ENCODE assay signal across 17 mouse cellular contexts in genomic region chr13:32799131-32799530, GRCm38 (mm10). TPM values are rescaled to one million over a fixed set of nuclear protein-coding genes. Genes with fewer than 3 reads are reported as not detected.
DNase-seq lines count a peak whose midpoint lies in the region; ATAC-seq and TF ChIP-seq lines count a peak whose summit lies in the region.
"Had no signal": no experiment of that assay in that cellular context is flagged by ENCODE, and none has a peak within 500 bp of the region (broad histone marks: within the 10 kb centered on the region; RNA-seq: fewer than 3 reads in every experiment).

No protein-coding gene starts in this region.

- H3K4me2 ChIP-seq in hindbrain, embryonic 16.5 days (ENCODE audit: low read length): no peak overlapping the region
- H3K4me2 ChIP-seq: heart, embryonic 13.5 days; liver, embryonic 15.5 days; midbrain, embryonic 12.5 days had no signal

- H3K27ac ChIP-seq in layer of hippocampus, adult 2 months: no peak overlapping the region
- H3K27ac ChIP-seq in hindbrain, embryonic 16.5 days (ENCODE audit: low read depth, low read length): no peak overlapping the region
- H3K27ac ChIP-seq: heart, embryonic 13.5 days; liver, embryonic 15.5 days; midbrain, embryonic 12.5 days had no signal

- H3K36me3 ChIP-seq in hindbrain, embryonic 16.5 days (ENCODE audit: control insufficient read depth, insufficient read depth, low read length): no peaks in the 10 kb centered on the region
- H3K36me3 ChIP-seq: liver, embryonic 15.5 days; midbrain, embryonic 12.5 days had no signal

- WGBS in hindbrain, embryonic 16.5 days: 80% methylated on average over 2 of the region's 2 CpGs

- H3K9ac ChIP-seq in hindbrain, embryonic 16.5 days (ENCODE audit: low read depth, low read length): no peak overlapping the region
- H3K9ac ChIP-seq: heart, embryonic 13.5 days; liver, embryonic 15.5 days; midbrain, embryonic 12.5 days had no signal

- H3K27me3 ChIP-seq in hindbrain, embryonic 16.5 days (replicated peaks; ENCODE audit: control insufficient read depth, insufficient read depth, low read length): no peaks in the 10 kb centered on the region
- H3K27me3 ChIP-seq: heart, embryonic 13.5 days; liver, embryonic 15.5 days; midbrain, embryonic 12.5 days had no signal

- H3K4me3 ChIP-seq in layer of hippocampus, adult 2 months: no peak overlapping the region
- H3K4me3 ChIP-seq in hindbrain, embryonic 16.5 days (ENCODE audit: low read length): no peak overlapping the region
- H3K4me3 ChIP-seq: heart, embryonic 13.5 days; liver, embryonic 15.5 days; midbrain, embryonic 12.5 days had no signal

- H3K9me3 ChIP-seq in hindbrain, embryonic 16.5 days (ENCODE audit: control insufficient read depth, low read length): no peaks in the 10 kb centered on the region
- H3K9me3 ChIP-seq: heart, embryonic 13.5 days; liver, embryonic 15.5 days; midbrain, embryonic 12.5 days had no signal

- peaks cover 13% of the 10 kb centered on the region for H3K4me1 ChIP-seq in hindbrain, embryonic 16.5 days (ENCODE audit: control insufficient read depth, insufficient read depth, low read depth, low read length)

- ATAC-seq in monocyte, adult 5-6 weeks (replicated peaks; ENCODE audit: insufficient number of reproducible peaks, low FRiP score, low TSS enrichment, poor library complexity, severe bottlenecking): no peak
- ATAC-seq in hindbrain, embryonic 16.5 days: no peak

- peak; percentile 32 for DNase-seq in embryo, embryonic 11 days
- no peak for DNase-seq in embryo, embryonic 9.5 days (ENCODE audit: extremely low spot score)
- no peak for DNase-seq in layer of hippocampus, adult 2 months (ENCODE audit: low spot score in 2 of 2)
- no peak for DNase-seq in layer of hippocampus, adult 18-20 months (ENCODE audit: low spot score in 2 of 2)
- DNase-seq in ES-CJ7 (ENCODE audit: low read depth, low spot score): peak; percentile 19
- peak; percentile 72 for DNase-seq in induced T-regulatory cell, adult 2 months (ENCODE audit: low read depth)
- DNase-seq: kidney, adult 8-10 months; thymus, adult 2 months had no signal

- peak; percentile 79 for TF ChIP-seq CTCF in layer of hippocampus, adult 2 months (conservative IDR thresholded peaks at IDR 0.05)

RNA-seq across cellular contexts. Expression of gene Wrnip1, which starts 2.7 kb away (rescaled TPM):
- 10 to 100 TPM; 62.1 to 63.7 TPM for total RNA-seq in layer of hippocampus, adult 2 months (2021)
- total RNA-seq in layer of hippocampus, adult 18-20 months (2021): 10 to 100 TPM; 58.0 to 64.3 TPM
- total RNA-seq in monocyte, adult 5-6 weeks (2017): 20.6 to 46.2 TPM (median 38.9 TPM) in 3 replicates
- polyA plus RNA-seq in hindbrain, embryonic 16.5 days (2015; fragmentation: Nextera tagmentation; extraction: Ambion mirVana): 33.9 and 35.6 TPM in 2 replicates

RNA-seq across cellular contexts. Expression of gene D930007J09Rik, which starts 3.5 kb away (rescaled TPM):
- not detected for total RNA-seq in layer of hippocampus, adult 2 months (2021)
- 1 to 10 TPM in 1 of 2 experiments, not detected in 1; 1.7 TPM for total RNA-seq in layer of hippocampus, adult 18-20 months (2021)
- not detected in 3 replicates for total RNA-seq in monocyte, adult 5-6 weeks (2017)
- not detected in 2 replicates for polyA plus RNA-seq in hindbrain, embryonic 16.5 days (2015; fragmentation: Nextera tagmentation; extraction: Ambion mirVana)
- total RNA-seq: neutrophil, adult 5-6 weeks had no signal
- polyA plus RNA-seq: C2C12; embryonic facial prominence, embryonic 14.5 days; heart, embryonic 13.5 days; liver, embryonic 15.5 days; midbrain, embryonic 12.5 days; small intestine, adult 2 months; thymus, adult 2 months had no signal

RNA-seq across cellular contexts. Expression of gene Mylk4, which starts 15.4 kb away (rescaled TPM):
- under 1 TPM; 0.20 to 0.25 TPM for total RNA-seq in layer of hippocampus, adult 2 months (2021)
- total RNA-seq in layer of hippocampus, adult 18-20 months (2021): under 1 TPM in 1 of 2 experiments, not detected in 1; 0.17 TPM
- total RNA-seq in monocyte, adult 5-6 weeks (2017): not detected in 3 replicates
- polyA plus RNA-seq in hindbrain, embryonic 16.5 days (2015; fragmentation: Nextera tagmentation; extraction: Ambion mirVana): 0.14 and 0.55 TPM in 2 replicates
- total RNA-seq: neutrophil, adult 5-6 weeks had no signal
- polyA plus RNA-seq: midbrain, embryonic 12.5 days; small intestine, adult 2 months had no signal

RNA-seq across cellular contexts. Expression of gene Serpinb1a, which starts 51.9 kb away (rescaled TPM):
- 1 to 10 TPM; 5.3 to 6.6 TPM for total RNA-seq in layer of hippocampus, adult 2 months (2021)
- 1 to 10 TPM; 6.6 to 7.0 TPM for total RNA-seq in layer of hippocampus, adult 18-20 months (2021)
- total RNA-seq in monocyte, adult 5-6 weeks (2017): 17.5 to 61.2 TPM (median 52.8 TPM) in 3 replicates
- 1.9 and 2.5 TPM in 2 replicates for polyA plus RNA-seq in hindbrain, embryonic 16.5 days (2015; fragmentation: Nextera tagmentation; extraction: Ambion mirVana)

Comparison
In these comparisons a context has a peak if more than half of its experiments do, and no peak if none do; other contexts are left out.
1. DNase-seq: peak in embryo, embryonic 11 days (single experiment), ES-CJ7 (single experiment) and induced T-regulatory cell, adult 2 months (single experiment); none in embryo, embryonic 9.5 days (single experiment), layer of hippocampus, adult 2 months (0 of 2) and layer of hippocampus, adult 18-20 months (0 of 2).